Mouse (Mus musculus) kidney, adult 9 months (tissue): ENCODE measurements around the gene Nudt15.
A peak's percentile ranks its signal among the peaks of the same experiment; 100 is the strongest.

Experiments
- DNase-seq: peaks from one replicate; pipeline ENCODE4 v3.0.0; 2022

Gene Nudt15

DNA sequence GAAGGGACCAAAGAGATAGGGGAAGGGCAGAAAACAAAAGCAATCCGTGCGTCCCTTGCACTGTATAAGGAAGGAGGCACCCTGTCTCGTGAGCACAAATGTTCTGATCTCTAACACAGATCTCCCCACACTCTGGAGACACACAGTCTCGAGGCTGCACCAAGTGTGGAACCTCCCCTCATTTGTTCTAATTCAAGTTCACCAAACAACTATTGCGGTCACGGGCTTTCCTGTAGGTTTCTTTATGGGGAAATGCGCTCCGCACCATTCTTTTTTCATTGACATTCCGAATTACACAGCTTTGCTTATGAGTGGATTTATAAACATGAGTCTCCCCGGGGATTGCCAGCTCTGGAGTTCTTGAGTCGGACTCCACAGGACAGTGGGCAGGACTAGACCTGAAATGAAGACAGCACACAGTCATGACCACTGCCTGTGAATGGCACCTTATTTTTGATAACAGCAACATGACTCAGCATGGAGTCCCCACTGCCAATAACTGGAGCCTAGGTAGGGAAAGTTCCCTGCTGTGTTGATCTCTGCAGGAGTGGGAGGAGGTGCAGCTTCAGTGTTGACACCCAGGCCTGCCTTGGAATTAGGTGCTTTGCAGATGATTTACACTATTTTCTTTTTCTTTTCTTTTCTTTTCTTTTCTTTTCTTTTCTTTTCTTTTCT lies 40.2 kb downstream of the Nudt15 start:
- peak; percentile 33 for DNase-seq

DNA sequence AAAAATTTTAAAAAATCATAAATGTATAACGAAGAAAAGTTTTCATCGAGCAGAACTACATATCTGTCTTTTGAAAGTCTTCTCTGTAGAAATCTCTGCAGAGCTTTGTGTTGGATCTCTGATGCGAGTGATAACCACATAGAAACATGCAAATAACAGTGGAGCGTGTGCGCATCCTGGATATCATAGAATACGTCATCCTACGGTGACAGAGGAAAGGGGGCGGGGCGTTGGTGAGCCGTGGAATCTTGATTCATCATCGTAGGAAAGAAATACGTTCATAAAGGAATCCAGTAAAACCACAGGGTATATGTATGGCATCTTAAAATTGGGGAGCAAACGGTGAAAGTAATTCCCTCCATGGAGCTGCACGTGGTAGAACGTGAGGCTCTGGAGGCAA lies 40.8 kb downstream of the Nudt15 start:
- DNase-seq = no peak

DNA sequence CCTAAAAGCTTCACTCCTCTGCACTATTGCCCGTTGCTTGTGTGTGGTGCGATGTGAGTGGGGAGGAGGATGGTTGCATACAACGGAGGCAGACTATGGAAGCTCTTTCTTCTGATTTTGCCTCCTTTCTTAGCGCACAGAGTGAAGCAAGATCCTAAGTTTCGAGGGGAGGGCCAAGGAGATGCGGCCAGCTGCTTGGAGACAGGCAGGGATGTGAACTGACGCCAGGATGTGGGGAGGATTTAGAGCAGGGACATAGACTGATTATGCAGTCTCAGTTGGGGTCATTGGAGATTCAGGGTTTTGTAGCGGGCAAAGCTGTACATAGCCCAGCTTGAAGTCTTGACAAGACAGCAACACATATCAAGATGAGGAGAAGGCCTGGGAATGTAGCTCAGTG lies 41.8 kb downstream of the Nudt15 start:
- DNase-seq = no peak

- DNase-seq = no peak
Measured at GRCm38 (mm10) chr14:73503237-73503933, 44.7 kb downstream of the Nudt15 start.

- no peak for DNase-seq
Measured at GRCm38 (mm10) chr14:73502591-73503184, 45.4 kb downstream of the Nudt15 start.

- no peak for DNase-seq
Measured at GRCm38 (mm10) chr14:73501721-73502120, 46.3 kb downstream of the Nudt15 start.

- no peak for DNase-seq
Measured at GRCm38 (mm10) chr14:73501283-73501682, 46.8 kb downstream of the Nudt15 start.

GRCm38 (mm10) chr14:73495753-73496152 lies 52.3 kb downstream of the Nudt15 start:
- no peak for DNase-seq

DNA sequence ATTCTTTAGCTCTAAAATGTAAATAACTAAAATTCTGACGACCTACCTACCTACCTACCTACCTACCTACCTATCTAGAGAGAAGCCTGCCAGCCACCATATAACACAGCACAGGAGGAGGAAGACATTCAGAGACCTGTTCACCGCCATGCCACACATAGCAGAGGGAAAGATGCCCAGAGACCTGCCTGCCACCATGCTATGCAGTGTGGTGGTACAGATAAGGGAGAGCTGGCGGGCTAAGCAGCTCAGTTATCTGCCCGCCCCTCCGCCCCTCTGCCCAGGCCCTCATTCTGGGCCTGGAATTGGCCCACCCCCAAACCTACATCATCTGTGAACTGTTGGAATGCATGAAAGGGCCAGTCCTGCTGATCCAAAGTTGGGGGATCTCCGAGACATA lies 53.9 kb downstream of the Nudt15 start:
- no peak for DNase-seq

GRCm38 (mm10) chr14:73493356-73493755 lies 54.7 kb downstream of the Nudt15 start:
- no peak for DNase-seq

GRCm38 (mm10) chr14:73486641-73487040 lies 61.4 kb downstream of the Nudt15 start:
- DNase-seq = no peak

- no peak for DNase-seq
Measured at GRCm38 (mm10) chr14:73484366-73485110, 63.5 kb downstream of the Nudt15 start.

DNA sequence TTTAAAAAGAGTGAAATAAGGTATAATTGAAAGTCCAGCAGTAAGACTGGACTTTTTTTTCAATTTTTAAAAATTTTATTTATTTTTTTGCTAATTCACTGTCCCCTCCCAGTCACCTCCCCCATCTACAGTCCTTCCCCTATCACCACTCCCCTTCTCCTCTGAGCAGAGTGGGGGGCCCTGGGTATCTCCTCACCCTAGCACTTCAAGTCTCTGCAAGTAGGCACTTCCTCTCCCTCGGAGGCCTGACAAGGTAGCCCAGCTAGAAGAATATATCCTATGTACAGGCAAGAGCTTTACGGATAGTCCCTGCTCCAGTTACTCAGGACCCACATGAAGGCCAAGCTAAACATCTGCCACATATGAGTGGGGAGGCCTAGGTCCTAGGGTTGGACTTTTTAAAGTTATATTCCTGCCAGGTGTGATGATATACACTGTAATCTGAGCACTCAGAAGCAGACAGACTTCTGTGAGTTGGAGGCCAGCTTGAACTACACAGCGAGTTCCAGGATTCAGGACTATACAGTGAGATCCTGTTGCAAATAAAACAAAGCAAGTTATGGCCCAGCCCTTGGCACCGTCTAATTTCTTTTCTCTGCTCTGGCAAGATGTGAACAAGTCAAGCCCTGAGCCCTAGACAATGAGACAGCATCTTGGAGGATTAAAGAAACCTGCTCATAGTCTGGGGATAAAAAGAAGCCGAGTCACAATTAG lies 64.4 kb downstream of the Nudt15 start:
- no peak for DNase-seq

- DNase-seq = no peak
Measured at GRCm38 (mm10) chr14:73479771-73480170, 68.3 kb downstream of the Nudt15 start.

DNA sequence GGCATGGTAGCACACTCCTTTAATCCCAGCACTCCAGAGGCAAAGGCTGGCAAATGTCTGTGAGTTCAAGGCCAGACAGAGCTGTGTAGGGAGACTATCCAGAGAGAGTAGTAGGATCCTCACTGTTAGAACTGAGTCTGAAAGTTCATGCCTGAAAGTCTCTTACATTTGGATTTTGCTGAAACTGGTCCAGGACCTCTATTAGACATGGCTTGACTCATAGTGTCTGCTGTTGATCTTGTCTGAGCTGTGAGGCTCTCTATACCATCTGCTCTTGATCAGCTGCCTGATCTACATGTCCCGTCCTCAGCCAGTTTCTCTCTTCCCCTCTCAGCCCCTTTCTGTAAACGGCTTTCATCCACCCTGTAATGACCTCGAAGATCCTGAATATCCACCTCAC lies 69.7 kb downstream of the Nudt15 start:
- no peak for DNase-seq

DNA sequence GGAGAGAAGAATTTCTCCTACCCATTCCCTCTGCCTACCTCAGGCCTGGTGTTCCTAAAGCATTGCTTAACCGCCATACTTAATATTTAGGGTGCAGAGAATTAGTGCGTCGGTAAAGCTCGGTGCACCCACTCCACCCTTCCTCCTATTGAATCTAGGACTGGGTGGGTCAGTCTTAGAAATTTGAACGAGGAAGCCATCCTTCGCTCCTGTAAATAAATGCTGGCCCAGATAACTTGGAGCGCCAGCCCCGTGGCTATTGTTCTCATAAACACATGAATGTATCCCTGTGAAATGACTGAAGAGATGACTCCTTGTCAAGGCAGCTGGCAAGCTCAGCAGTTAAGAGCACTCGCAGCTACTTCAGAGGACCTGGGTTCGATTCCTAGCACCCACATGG lies 71.0 kb downstream of the Nudt15 start:
- DNase-seq = no peak

DNA sequence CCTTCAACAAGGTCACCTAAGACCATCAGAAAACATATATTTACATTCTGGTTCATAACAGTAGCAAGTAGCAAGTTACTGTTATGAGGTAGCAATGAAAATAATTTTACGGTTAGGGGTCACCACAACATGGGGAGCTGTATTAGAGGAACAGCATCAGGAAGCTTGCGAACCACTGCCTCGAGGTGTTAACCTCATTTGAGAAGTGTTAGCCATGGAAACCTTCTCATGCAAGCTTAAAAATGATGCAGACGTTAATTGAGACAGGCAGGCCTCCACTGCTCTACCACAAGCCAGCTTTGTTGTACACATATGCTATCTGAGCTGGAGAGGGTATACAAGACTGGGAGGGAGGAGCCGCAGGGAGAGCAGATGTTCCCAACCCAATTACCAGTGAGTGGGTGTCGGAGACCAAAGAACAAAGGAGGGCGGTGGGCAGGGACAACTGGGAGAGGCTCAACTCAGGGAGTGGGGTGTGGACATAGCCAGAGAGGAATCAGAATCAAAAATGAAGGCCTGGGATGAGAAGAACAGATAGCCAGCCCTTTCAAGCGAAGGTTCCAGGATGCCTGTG lies 71.6 kb downstream of the Nudt15 start:
- DNase-seq = no peak

DNA sequence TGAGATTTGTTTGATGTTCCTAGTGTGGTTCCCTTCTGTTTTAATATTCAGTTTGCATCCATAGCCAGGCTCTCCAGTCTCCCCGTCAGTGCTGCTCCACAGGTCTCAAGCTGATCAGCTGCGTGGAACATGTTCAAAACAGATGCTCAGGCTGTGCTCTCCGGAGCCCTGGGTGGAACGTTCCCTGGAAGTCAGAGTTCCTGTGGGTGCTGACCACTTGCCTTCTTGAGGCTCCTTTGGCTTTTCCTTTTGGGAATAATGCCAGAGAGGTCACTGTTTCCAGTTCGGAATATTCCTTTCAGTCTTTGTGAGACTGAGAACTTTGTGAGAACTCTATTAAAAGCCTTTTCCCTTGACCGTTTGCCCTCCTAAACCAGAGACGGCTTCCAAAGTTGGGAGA lies 72.5 kb downstream of the Nudt15 start:
- peak; percentile 64 for DNase-seq

- peak; percentile 78 for DNase-seq
Measured at GRCm38 (mm10) chr14:73474636-73475093, 73.4 kb downstream of the Nudt15 start.

GRCm38 (mm10) chr14:73473670-73474460 lies 74.2 kb downstream of the Nudt15 start:
- DNase-seq = peak; percentile 85

DNA sequence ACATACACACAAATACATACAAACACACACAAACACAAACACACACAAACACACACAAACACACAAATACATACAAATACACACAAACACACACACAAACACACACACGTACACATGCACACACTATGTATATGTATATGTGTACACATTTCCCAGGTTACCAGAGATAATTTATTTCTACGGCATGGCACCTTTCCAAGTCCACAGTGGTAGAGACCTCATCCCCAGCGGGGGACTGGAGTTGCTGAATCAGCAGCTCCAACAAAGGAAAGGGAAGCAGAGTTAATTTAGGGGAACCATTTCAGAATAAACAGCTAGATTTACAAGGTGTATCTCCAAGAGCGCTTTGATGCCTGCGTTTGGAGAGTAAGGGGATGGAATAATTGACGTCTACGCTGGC lies 75.8 kb downstream of the Nudt15 start:
- DNase-seq = no peak

DNA sequence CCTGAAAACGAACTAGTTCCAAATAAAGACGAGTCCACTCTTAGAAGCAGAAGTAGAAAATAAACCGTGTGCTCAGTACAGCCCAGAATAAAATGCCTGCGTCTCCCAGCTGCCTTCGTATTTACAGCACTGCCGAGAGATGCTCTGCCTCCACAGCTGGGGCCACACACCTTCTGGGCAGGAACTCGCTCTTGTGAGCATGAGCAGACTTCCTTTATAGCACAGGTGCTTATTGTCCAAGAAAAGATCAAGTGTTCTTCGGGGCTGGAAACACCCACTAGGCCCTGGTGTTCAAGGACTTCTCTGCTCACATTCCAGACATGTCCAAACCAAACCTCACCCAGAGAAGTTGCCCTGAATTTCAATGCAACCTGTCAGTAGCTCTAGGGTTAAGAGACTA lies 77.4 kb downstream of the Nudt15 start:
- no peak for DNase-seq
